Mouse (Mus musculus) cerebellum, postnatal 4 days (tissue): ENCODE results near the gene Dync1i1.

Source experiments
- DNase-seq, 2 experiments: peaks; one replicate each; pipeline ENCODE4 v3.0.0; 2022; ENCODE audit warnings: low spot score in 2 of 2, mixed read lengths in 1 of 2

The Dync1i1 gene

DNA sequence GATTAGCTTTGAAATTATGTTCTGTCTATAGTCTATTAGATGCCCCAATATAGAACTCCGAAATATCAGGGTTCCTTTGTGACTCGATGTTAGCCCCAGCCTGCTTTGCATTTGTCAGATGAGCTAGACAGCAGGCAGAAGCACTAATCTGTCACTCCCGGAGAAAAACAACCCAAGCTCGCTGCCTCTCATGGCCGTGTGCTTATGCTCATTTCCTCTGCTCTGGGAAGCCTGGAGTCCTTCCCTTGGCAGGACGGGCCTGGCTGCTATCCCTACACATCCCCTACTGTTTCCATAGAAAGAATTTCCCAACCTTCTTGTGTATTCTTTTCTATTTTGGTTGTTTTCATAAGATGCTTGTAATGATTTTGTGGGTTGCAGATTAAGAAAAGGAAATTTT is 130.1 kb downstream of the Dync1i1 start:
- DNase-seq = no peak

- DNase-seq = peak; percentile 32 to 56
Observed at GRCm38 (mm10) chr6:5858371-5858770, 132.9 kb downstream of the Dync1i1 start.

- no peak for DNase-seq
Observed at GRCm38 (mm10) chr6:5858901-5859598, 133.6 kb downstream of the Dync1i1 start.

- no peak for DNase-seq
Observed at GRCm38 (mm10) chr6:5859630-5860029, 134.2 kb downstream of the Dync1i1 start.

- no peak for DNase-seq
Observed at GRCm38 (mm10) chr6:5866091-5866490, 140.7 kb downstream of the Dync1i1 start.

DNA sequence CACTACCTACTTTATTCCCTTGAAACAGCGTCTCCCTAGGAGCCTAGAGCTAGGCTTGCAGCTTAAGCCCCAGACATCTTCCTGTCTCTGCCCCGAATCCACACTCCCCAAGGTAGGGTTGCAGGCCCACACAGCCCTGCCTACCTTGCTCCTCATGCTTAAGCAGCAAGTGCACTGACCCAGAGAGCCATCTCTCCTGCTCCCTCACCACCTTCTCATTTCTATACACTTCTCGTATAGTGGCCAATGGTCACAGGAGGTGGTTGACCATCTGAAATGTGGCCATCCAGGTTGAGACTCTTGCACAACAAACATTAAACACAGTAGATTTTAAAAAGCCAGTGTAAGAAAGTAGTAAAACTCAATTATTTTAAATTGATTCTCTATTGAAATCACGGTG is 141.8 kb downstream of the Dync1i1 start:
- no peak for DNase-seq

GRCm38 (mm10) chr6:5871060-5871459 is 145.6 kb downstream of the Dync1i1 start:
- DNase-seq = no peak

GRCm38 (mm10) chr6:5871581-5872298 is 146.3 kb downstream of the Dync1i1 start:
- DNase-seq = no peak

- DNase-seq = peak in 1 of 2 experiments; percentile 10
Observed at GRCm38 (mm10) chr6:5889341-5889740, 163.9 kb downstream of the Dync1i1 start.

DNA sequence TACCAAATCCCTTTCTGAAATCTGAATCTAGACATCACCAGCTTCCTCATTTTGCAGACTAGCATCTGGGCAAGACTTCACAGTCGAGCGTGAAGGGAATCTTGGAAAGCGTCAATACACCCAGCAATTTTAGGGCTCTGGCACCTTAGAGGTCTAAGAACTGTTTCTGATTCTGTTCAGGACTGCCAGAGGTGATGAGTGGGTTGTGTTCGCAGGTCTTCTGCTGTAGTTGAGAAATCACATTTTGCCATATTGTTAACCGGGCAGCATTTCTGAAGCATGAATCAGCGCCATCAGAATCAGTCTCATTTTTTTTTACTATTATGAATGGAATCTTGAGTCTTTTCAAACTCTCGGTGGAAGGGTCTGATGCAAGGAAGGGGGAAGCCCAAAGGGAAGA is 185.9 kb downstream of the Dync1i1 start:
- no peak for DNase-seq

GRCm38 (mm10) chr6:5915028-5915427 is 189.6 kb downstream of the Dync1i1 start:
- DNase-seq = no peak

GRCm38 (mm10) chr6:5920670-5921069 is 195.2 kb downstream of the Dync1i1 start:
- no peak for DNase-seq

- DNase-seq = no peak
Observed at GRCm38 (mm10) chr6:5922676-5923075, 197.2 kb downstream of the Dync1i1 start.

- no peak for DNase-seq
Observed at GRCm38 (mm10) chr6:5923148-5923547, 197.7 kb downstream of the Dync1i1 start.

DNA sequence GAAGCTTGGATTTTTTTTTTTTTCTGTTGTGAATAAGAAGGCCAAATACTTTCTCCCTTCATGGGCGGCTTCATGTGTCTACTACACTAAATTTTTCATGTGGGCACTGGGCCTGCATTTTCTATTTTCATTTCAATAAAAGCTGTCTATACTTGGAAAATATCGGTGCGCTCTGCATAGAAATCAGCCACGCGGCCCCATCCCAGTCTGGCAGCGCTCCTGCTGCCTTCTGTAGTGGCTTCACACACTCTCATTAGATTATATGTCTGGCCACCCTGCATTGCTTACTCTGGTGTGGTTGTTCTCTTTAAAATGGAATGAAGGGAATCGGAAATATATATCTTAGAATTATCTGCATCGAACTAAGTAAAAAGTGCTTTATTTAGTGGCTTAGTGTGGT is 204.7 kb downstream of the Dync1i1 start:
- peak in 1 of 2 experiments; percentile 13 for DNase-seq

GRCm38 (mm10) chr6:5935587-5936353 is 210.3 kb downstream of the Dync1i1 start:
- DNase-seq = no peak

- no peak for DNase-seq
Observed at GRCm38 (mm10) chr6:5949812-5950392, 224.5 kb downstream of the Dync1i1 start.

GRCm38 (mm10) chr6:5956316-5956913 is 231.0 kb downstream of the Dync1i1 start:
- DNase-seq = no peak

DNA sequence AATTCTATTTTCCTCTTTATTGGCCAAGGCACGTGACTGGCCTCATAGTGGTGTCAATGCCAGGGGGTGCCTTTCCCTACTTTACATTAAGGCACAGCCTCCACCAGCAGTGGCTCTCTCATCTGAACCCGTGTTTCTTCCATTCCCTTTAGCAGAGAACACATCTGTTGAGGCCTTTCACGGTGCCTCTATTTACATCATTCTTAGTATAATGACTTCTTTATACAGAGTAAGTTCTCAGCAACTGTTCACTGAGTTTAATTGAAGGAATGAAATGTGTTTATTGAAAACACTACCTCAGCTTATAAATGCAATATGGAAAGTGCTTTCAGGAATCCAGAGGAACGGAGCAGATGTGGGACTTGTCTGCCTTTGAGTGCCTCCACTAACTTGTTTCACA is 235.3 kb downstream of the Dync1i1 start:
- DNase-seq = no peak

DNA sequence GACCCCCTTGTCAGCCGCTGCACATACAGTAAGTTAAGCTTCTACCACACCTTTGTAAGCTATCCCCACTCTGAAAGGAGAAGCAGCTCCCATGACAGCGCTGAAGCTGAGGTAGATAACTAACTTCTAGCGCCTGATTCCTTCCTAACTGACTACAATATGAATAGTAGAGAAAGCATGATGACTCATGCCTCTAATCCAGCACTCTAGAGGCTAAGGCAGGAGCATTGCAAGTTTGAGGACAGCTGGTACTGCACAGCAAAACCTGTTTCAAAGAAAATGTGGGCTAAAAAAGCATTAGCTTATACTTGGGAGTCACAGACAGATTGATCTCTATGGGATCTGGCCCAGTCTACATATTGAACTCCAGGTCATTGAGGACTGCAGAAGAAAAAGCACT is 236.5 kb downstream of the Dync1i1 start:
- DNase-seq = no peak

DNA sequence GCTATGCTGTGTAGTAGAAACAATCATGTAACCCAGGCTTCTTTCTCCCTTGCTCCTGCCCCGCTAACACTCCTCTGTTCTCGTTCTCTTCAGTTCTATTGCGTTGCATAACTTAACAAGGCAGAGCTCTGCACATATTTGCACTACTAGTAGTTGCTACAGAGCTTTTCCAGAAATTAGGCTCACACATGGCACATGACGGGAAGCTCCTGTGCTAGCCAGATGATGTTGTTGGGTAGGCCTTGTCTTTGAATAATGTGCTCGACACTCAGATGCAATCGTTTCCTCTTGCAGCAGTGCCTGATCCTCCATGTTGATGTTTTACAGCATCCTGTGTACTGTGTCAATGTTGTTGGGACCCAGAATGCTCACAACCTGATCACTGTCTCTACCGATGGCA is 240.9 kb downstream of the Dync1i1 start:
- no peak for DNase-seq
